Mouse (Mus musculus): Measurements from ENCODE around the gene Slc6a15.

Gene Slc6a15

GRCm38 (mm10) chr10:103367371-103368295 is at the start of gene Slc6a15:
Gene Slc6a15 (plus strand): TSS chr10:103367783.
- no peak for DNase-seq (ENCODE audit: extremely low read depth, low read depth)

GRCm38 (mm10) chr10:103321941-103322340 is 45.6 kb upstream of the Slc6a15 start:
- DNase-seq (ENCODE audit: extremely low read depth, low read depth) = no peak

- no peak for DNase-seq (ENCODE audit: extremely low read depth, low read depth)
Observed at GRCm38 (mm10) chr10:103323386-103323785, 44.2 kb upstream of the Slc6a15 start.

GRCm38 (mm10) chr10:103334306-103334705 is 33.3 kb upstream of the Slc6a15 start:
- no peak for DNase-seq (ENCODE audit: extremely low read depth, low read depth)

GRCm38 (mm10) chr10:103339928-103340327 is 27.7 kb upstream of the Slc6a15 start:
- no peak for DNase-seq (ENCODE audit: extremely low read depth, low read depth)

- DNase-seq (ENCODE audit: extremely low read depth, low read depth) = no peak
Observed at GRCm38 (mm10) chr10:103346797-103347196, 20.8 kb upstream of the Slc6a15 start.

- no peak for DNase-seq (ENCODE audit: extremely low read depth, low read depth)
Observed at GRCm38 (mm10) chr10:103368296-103369080, 905 bp downstream of the Slc6a15 start.

- no peak for DNase-seq (ENCODE audit: extremely low read depth, low read depth)
Observed at GRCm38 (mm10) chr10:103369081-103369420, 1.5 kb downstream of the Slc6a15 start.

GRCm38 (mm10) chr10:103402171-103402570 is 34.6 kb downstream of the Slc6a15 start:
- peak; percentile 36 for DNase-seq (ENCODE audit: extremely low read depth, low read depth)

GRCm38 (mm10) chr10:103427717-103428116 is 60.1 kb downstream of the Slc6a15 start:
- no peak for DNase-seq (ENCODE audit: extremely low read depth, low read depth)

- no peak for DNase-seq (ENCODE audit: extremely low read depth, low read depth)
Observed at GRCm38 (mm10) chr10:103442588-103442987, 75.0 kb downstream of the Slc6a15 start.

GRCm38 (mm10) chr10:103443070-103443469 is 75.5 kb downstream of the Slc6a15 start:
- peak; percentile 38 for DNase-seq (ENCODE audit: extremely low read depth, low read depth)

GRCm38 (mm10) chr10:103448340-103448739 is 80.8 kb downstream of the Slc6a15 start:
- no peak for DNase-seq (ENCODE audit: extremely low read depth, low read depth)

- DNase-seq (ENCODE audit: extremely low read depth, low read depth) = no peak
Observed at GRCm38 (mm10) chr10:103457896-103458295, 90.3 kb downstream of the Slc6a15 start.
